Mouse (Mus musculus) kidney, adult 2 months (tissue): ENCODE measurements around the gene Pias3. TPM values are rescaled to one million over a fixed set of nuclear protein-coding genes. Genes with fewer than 3 reads are reported as not detected.
"Not testable (repeated sequence)": the region's sequence is repeated elsewhere in the genome, so short reads cannot be mapped to it uniquely, and the experiment has no call there.

Experiments used
- DNase-seq: peaks from one replicate; pipeline ENCODE4 v3.0.0; 2021
- H3K27ac ChIP-seq: fragments of 200-500 bp; 2 replicates; pipeline ENCODE4 v1.5.1; 2012; ENCODE audit warnings: low read depth, low read length, control low read depth, inconsistent platforms; ENCODE audit not compliant: insufficient read depth
- H3K27me3 ChIP-seq: fragments of 200-500 bp; replicated peaks from 2 replicates; pipeline ENCODE4 v1.6.1; 2012; ENCODE audit warnings: mild to moderate bottlenecking, moderate library complexity, low read length, inconsistent platforms; ENCODE audit not compliant: control insufficient read depth, insufficient read depth
- H3K36me3 ChIP-seq: fragments of 200-500 bp; 2 replicates; pipeline ENCODE4 v1.6.1; 2012; ENCODE audit warnings: mild to moderate bottlenecking, moderate library complexity, low read length, inconsistent platforms; ENCODE audit not compliant: control insufficient read depth, insufficient read depth
- H3K4me1 ChIP-seq: fragments of 200-500 bp; 2 replicates; pipeline ENCODE4 v1.6.1; 2011; ENCODE audit warnings: low read length; ENCODE audit not compliant: control insufficient read depth, insufficient read depth
- H3K4me3 ChIP-seq: fragments of 200-500 bp; 2 replicates; pipeline ENCODE4 v1.5.1; 2011; ENCODE audit warnings: mild to moderate bottlenecking, low read depth, low read length, control low read depth; ENCODE audit not compliant: insufficient read depth
- CTCF ChIP-seq: fragments of 200-500 bp; conservative IDR thresholded peaks from 2 replicates; pipeline ENCODE4 v1.5.1; 2011; ENCODE audit warnings: low read depth, mild to moderate bottlenecking, control low read depth, low read length, moderate library complexity, mixed read lengths; ENCODE audit not compliant: insufficient read depth, insufficient read length
- POLR2A ChIP-seq: fragments of 200-500 bp; IDR thresholded peaks from one replicate; pipeline ENCODE4 v1.6.1; 2011; ENCODE audit warnings: low read depth, low read length, control low read depth
- WGBS: fragments of 180-500 bp; shearing (Covaris S2); methylation state at CpG from one replicate; pipeline ENCODE4 v1.1.7; 2018; 5-methylcytosine and 5-hydroxymethylcytosine counted together
- polyA plus RNA-seq: library from polyadenylated mRNA; depleted of rRNA; stranded (reverse); fragments of >200 nt; gene quantifications from 2 replicates; pipeline ENCODE4 v1.2.3, GENCODE M21; 2012; rRNA removed

Gene Pias3
- polyA plus RNA-seq, 1 experiment, result 21.0 TPM

DNA sequence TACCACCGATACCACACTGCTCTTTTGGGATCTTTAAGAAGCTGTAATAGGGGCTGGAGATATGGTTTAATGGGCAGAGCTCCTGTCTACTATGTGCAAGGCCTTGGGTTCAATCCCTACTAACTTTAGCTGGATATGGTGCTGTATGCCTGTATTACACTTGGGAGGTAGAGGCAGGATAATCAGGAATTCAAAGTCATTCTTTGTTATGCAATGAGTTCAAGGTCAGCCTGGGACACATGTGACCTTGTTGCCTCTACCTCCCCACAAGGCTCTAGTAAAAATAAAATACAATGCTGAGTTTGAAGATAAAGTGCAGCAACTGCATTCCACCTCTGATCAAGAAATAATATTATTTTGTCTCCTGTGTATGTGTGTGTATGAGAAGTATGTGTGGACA is 37.8 kb downstream of the Pias3 start:
- Histone ChIP-seq H3K4me1 (peaks cover 27% of the 10 kb centered on the region), H3K27me3 (no peaks in the 10 kb centered on the region), H3K27ac (no peak overlapping the region), H3K36me3 (no peaks in the 10 kb centered on the region; the same call in 1 of the 2 replicates), H3K4me3 (no peak overlapping the region)
- TF ChIP-seq POLR2A (no peak), CTCF (no peak)
- no peak for DNase-seq
- WGBS, result 100% methylated on average over 1 of the region's 1 CpGs

DNA sequence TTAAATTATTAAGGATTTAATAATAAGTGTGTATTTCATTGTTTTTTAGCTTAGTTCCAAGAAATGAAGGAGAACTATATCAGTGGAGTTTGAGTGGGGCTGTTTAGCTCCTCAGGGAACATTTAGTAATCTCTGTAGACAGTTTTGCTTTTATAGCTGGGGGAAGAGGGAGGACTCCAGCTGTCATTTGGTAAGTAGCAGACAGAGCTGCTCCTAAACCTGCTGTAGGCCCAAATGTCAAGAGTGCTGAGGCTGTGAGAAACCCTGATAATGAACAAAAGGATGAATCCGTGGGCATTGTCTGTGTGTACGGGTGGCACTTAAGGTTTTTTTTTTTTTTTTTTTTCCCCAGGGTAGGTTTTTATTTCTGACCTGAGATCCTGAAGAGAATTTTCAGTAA is 39.0 kb downstream of the Pias3 start:
- H3K4me1 ChIP-seq, result peaks cover 21% of the 10 kb centered on the region
- no peaks in the 10 kb centered on the region for H3K36me3 ChIP-seq
- H3K4me3 ChIP-seq, result no peak overlapping the region
- WGBS, result 88% methylated on average over 2 of the region's 2 CpGs
- H3K27ac ChIP-seq, result no peak overlapping the region
- DNase-seq, result no peak
- TF ChIP-seq POLR2A (no peak), CTCF (no peak)
- no peaks in the 10 kb centered on the region for H3K27me3 ChIP-seq

DNA sequence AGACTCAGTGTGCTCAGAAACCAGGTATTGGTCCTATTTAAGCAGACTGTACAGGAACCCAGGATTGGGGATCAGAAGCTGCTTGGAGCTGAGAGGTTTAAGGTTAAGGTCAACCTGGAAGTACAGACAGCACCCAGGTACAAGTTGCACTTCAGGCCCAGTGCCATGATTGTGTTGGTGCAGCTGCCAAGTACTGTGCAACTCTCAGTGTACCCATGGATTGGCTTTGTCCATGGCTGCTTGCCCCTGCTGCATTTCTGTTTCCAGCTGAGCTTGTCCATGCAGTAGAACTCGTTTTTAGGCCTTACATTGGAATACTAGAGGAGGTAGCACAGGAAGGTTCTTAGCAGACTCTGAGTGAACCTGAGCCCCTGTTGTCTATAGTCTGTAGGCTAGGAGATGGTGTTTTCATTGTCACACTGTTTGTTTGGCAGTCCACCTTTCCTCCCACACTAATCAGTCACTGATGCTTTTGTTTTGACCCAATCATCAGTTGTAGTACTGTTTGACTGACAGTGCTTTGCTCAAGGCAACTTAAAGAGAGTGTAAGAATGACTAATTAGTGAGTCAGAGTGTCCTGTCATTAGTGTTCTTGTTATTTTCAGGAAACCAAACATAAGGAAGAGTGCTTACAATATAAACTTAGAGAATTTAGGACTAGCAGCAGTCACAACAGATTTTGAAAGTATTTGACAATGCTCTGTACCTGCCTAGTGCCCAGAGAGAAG is 41.0 kb downstream of the Pias3 start:
- Histone ChIP-seq H3K27ac (no peak overlapping the region), H3K36me3 (no peaks in the 10 kb centered on the region), H3K27me3 (no peaks in the 10 kb centered on the region), H3K4me1 (peaks cover 10% of the 10 kb centered on the region), H3K4me3 (no peak overlapping the region)
- peak; percentile 33 for DNase-seq
- WGBS, result 30% methylated on average over 1 of the region's 1 CpGs
- TF ChIP-seq CTCF (no peak), POLR2A (no peak)

DNA sequence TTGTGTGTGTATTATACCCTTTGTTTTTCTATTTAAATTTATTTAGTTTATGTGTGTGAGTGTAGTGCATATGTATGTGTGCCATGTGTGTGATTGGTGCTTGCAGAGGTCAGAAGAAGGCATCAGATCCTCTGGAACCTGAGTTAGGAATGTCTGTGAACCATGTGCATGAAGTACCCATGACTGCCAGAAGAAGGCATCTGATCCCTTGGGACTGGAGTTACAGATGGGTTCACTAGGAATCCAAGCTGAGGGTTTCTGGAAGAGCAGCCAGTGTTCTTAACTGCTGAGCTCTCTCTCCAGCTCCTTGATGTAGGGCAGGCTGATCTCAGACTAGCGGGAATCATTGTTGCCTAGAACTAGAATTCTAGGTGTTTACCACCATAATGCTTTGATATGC is 41.8 kb downstream of the Pias3 start:
- Histone ChIP-seq H3K27ac (no peak overlapping the region), H3K27me3 (no peaks in the 10 kb centered on the region), H3K4me3 (no peak overlapping the region), H3K36me3 (no peaks in the 10 kb centered on the region), H3K4me1 (peaks cover 10% of the 10 kb centered on the region)
- 84% methylated on average over 1 of the region's 1 CpGs for WGBS
- peak; percentile 19 for DNase-seq
- TF ChIP-seq CTCF (no peak; the same call in 1 of the 2 replicates), POLR2A (no peak)

DNA sequence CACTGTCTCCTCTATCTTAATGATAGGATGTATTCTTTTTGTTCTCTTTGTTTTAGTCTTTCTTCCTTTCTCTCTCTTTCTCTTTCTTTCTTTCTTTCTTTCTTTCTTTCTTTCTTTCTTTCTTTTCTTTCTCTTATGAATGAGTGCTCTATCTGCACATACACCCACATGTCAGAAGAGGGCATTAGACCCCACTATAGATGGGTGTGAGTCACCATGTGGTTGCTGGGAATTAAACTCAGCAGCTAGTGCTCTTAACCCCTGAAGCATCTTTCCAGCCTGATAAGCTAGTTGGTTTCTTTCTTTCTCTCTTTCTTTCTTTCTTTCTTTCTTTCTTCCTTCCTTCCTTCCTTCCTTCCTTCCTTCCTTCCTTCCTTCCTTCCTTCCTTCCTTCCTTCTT is 44.1 kb downstream of the Pias3 start:
- not testable (repeated sequence) for H3K27ac ChIP-seq, H3K4me3 ChIP-seq, H3K4me1 ChIP-seq, H3K27me3 ChIP-seq, DNase-seq, H3K36me3 ChIP-seq

DNA sequence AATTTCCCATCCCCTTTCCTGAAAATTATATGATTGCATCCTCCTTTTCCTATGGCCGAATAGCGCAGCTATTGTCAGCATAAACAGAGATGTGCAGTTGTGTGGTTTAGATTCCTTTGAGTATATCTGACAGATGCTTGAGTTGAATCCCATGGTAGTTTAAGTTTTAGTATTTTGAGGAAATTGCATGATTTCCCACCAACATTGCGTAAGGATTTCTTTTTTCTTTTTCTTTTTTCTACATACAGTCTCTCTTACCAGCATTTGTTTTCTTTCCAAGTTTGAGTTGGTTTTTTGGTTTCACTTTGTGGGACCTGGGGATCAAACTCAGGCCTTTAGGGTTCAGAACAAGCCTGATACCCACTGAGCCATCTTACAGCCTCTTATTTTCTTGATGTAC is 48.2 kb downstream of the Pias3 start:
- no peak for TF ChIP-seq CTCF
- TF ChIP-seq POLR2A, result no peak
- H3K36me3 ChIP-seq, result no peaks in the 10 kb centered on the region
- H3K4me3 ChIP-seq, result no peak overlapping the region
- no peak for DNase-seq
- 93% methylated on average over 3 of the region's 3 CpGs for WGBS
- H3K4me1 ChIP-seq, result no peaks in the 10 kb centered on the region
- no peaks in the 10 kb centered on the region for H3K27me3 ChIP-seq
- no peak overlapping the region for H3K27ac ChIP-seq

DNA sequence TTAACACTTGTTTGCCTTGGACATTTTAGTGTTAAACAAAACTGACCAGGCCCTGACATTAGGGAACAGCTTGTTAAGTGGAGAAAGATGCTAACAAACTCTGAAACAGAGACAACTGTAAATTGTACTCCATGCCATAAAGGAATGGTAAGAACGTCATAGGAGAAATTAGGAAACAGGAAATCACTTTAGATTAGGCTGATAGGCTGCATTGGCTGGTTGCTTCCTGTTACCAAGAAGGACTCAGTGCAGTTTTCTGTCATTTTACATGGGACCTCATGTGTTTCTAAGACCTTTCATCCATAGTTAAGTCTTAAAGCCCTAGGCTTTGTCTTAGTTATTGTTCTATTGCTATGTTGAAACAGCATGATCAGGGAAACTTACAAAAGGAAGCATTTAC is 50.6 kb downstream of the Pias3 start:
- no peaks in the 10 kb centered on the region for H3K4me1 ChIP-seq
- WGBS, result 54% methylated on average over 1 of the region's 1 CpGs
- H3K36me3 ChIP-seq, result no peaks in the 10 kb centered on the region
- H3K27me3 ChIP-seq, result no peaks in the 10 kb centered on the region
- H3K4me3 ChIP-seq, result no peak overlapping the region
- no peak overlapping the region for H3K27ac ChIP-seq
- no peak for DNase-seq
- TF ChIP-seq POLR2A (no peak), CTCF (no peak)

Other genes with a start within 250 kb of the Pias3 start
- gene BC107364, start 244.1 kb upstream of the Pias3 start, polyA plus RNA-seq, result 0.08 and 0.14 TPM in 2 replicates
- gene Hfe2, start 171.2 kb upstream of the Pias3 start, polyA plus RNA-seq, result 0.23 and 3.9 TPM in 2 replicates
- 514 and 518 TPM in 2 replicates for gene Txnip, start 138.4 kb upstream of the Pias3 start, polyA plus RNA-seq
- 0.20 TPM in 1 of 2 replicates, not detected in the other for gene Gm16253, start 119.4 kb upstream of the Pias3 start, polyA plus RNA-seq
- gene Polr3gl, start 102.2 kb upstream of the Pias3 start, polyA plus RNA-seq, result 14.5 and 15.3 TPM in 2 replicates
- gene Ankrd34a, start 99.7 kb upstream of the Pias3 start, polyA plus RNA-seq, result 0.23 and 0.38 TPM in 2 replicates
- 7.7 and 9.6 TPM in 2 replicates for gene Lix1l, start 95.2 kb upstream of the Pias3 start, polyA plus RNA-seq
- 7.8 and 16.1 TPM in 2 replicates for gene Rbm8a, start 66.5 kb upstream of the Pias3 start, polyA plus RNA-seq
- 57.6 and 57.7 TPM in 2 replicates for gene Pex11b, start 61.0 kb upstream of the Pias3 start, polyA plus RNA-seq
- 0.07 TPM in 1 of 2 replicates, not detected in the other for gene Gm42957, start 60.9 kb upstream of the Pias3 start, polyA plus RNA-seq
- gene Itga10, start 50.8 kb upstream of the Pias3 start, polyA plus RNA-seq, result 1.2 and 1.6 TPM in 2 replicates
- 0.38 and 0.45 TPM in 2 replicates for gene Ankrd35, start 26.3 kb upstream of the Pias3 start, polyA plus RNA-seq
- gene Nudt17, start 12.2 kb downstream of the Pias3 start, polyA plus RNA-seq, result 2.0 and 3.6 TPM in 2 replicates
- gene Polr3c, start 31.2 kb downstream of the Pias3 start, polyA plus RNA-seq, result 32.2 and 34.6 TPM in 2 replicates
- gene Rnf115, start 31.3 kb downstream of the Pias3 start, polyA plus RNA-seq, result 20.7 and 23.5 TPM in 2 replicates
- gene Pdzk1, start 132.9 kb downstream of the Pias3 start, polyA plus RNA-seq, result 343 and 414 TPM in 2 replicates
- gene Cd160, start 133.0 kb downstream of the Pias3 start, polyA plus RNA-seq, result 0.08 and 0.33 TPM in 2 replicates
- gene Gja5, start 208.3 kb downstream of the Pias3 start, polyA plus RNA-seq, result 8.2 and 8.7 TPM in 2 replicates
- 28.9 and 33.6 TPM in 2 replicates for gene Gpr89, start 209.0 kb downstream of the Pias3 start, polyA plus RNA-seq
- gene Gja8, start 229.6 kb downstream of the Pias3 start, polyA plus RNA-seq, result 0.01 TPM in 1 of 2 replicates, not detected in the other